Mouse (Mus musculus) lung, postnatal 25 days (tissue): ENCODE data around the gene Ifna12.
"Not testable (repeated sequence)": the region's sequence is repeated elsewhere in the genome, so short reads cannot be mapped to it uniquely, and the experiment has no call there.

Experiments used
- DNase-seq: peaks from one replicate; pipeline ENCODE4 v3.0.0; 2022; ENCODE audit warnings: low spot score

Gene Ifna12

DNA sequence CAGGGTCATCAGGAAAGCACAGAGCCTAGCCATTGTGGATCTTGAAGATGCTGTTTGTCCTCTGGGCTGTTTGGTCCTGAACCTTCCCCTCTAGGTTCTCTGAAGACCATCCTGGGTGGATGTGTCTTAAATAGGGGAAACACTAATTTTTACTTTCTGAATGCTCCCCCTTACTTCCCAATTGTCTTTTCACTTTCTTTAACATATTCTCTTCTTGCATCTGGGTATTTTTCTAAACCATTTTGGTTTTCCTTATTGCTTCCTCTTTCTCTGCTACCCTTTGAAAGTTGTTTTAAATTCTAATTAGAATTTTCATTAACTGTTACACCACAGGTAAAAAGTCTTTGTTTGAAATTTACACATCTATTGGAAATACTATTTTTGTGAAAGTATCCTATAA, at the start of gene Ifna12:
Gene Ifna12, minus strand, starts transcription at position 101 of the 400 bp plus-strand sequence.
- no peak for DNase-seq

DNA sequence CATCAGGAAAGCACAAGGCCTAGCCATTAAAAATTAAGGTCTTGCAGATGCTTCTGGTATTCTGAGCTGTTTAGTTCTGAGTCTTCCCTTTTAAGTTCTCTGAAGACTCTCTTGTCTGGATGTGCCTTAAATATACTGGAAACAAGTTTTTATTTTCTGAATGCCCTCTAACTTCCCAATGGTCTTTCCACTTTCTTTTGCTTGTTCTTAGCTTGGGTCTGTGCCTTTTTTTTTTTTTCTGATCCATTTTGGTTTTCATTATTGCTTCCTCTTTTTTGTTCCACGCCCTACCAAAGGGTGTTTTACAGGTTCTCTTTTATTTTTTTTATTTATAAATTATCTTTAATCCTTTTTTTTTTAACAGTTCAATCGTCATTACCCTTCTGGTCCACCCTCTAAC, 41.2 kb upstream of the Ifna12 start, which contains the start of gene Ifna13:
Gene Ifna13, minus strand, starts transcription at position 101 of the 400 bp plus-strand sequence.
- no peak for DNase-seq

DNA sequence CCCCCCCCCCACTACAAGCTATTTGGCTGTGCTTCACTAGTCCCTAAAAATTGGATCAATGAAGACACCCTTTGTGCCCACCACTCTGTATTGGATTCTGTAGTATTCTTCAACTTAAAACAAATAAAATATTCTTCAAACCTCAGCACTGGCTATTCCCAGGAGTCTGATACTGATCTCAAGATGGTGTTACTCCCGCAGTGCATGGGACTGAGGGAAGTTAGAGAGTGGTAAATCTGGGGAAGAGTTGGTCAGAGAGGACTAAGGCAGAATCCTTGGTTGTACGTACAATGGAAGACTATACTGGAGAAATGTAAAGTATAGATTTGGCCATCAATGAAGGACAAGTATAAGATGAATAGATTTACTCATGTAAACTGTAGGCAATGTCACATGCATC, 39.4 kb upstream of the Ifna12 start:
- no peak for DNase-seq

DNA sequence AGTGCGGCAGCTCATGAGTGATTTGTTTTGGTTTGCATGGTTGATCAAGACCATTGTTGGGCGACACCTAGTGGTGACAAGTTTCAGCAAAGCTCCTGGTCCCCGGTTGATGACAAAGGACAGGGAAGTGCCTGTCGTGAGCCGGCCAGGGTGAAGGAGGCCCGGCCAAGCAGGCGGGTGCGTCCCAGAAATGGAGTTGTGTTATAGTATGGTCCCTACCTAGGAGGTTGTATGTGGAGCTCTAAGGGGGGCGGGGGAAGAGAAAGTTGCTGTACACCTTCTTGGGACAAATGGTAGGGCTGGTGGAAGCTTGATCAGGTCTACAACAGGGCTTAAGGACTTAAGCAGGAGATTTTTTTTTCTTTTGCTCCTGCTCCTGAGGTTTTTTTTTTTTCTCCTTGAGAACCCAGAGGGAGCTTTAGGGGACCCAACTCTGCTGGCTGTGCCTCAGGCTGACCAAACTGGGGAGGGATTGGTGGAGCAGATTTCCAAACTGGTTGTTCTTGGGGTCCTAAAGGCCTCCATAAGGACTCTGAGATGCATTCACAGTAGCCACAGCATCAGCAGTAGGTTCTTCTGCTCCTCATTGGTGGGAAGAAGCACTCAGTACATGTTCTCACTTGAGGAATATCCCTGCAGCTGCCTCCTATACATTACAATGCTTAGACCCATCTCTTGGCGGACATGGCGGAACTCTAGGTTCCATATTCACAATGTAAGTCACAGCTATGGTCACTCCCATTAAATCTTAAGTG, 38.1 kb upstream of the Ifna12 start:
- DNase-seq: peak; percentile 93

DNA sequence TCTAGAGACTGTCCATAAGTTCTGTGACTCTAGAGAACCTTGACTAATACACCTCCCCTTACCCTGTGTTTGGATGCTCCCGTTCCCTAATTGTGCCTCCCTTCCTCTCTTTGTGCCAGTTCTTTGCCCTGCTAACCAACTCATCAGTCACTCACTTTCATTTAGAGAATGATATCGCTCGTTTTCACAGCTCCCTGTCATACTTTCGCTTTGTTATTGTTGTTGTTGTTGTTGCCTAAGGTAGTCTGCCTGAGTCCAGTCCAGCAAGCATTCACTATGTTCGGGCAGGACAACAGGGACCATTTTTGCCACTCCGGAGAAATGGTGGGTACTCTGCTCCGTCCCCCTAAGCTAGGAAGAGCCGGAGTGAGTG, 37.5 kb upstream of the Ifna12 start:
- DNase-seq: no peak

DNA sequence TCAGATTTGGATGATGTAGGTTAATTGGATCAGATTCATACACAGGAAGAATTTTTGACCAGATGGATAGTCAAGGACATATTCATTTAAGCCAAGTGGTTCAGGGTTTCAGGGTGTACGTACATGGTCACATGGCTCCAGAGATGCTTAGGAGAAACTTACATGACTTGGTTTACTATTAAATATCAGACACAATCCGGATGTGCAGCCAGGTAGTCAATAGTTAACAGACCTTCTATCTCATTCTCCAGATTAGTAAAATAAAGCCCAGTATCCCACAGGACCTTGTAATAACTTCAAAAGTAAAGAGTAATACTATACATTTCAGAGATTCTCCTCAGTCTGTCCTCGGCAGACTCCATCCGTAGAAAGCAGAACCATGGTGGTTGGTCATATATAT, 31.1 kb upstream of the Ifna12 start, which contains the start of gene C87499:
Gene C87499, minus strand, starts transcription at position 101 of the 400 bp plus-strand sequence.
- no peak for DNase-seq

DNA sequence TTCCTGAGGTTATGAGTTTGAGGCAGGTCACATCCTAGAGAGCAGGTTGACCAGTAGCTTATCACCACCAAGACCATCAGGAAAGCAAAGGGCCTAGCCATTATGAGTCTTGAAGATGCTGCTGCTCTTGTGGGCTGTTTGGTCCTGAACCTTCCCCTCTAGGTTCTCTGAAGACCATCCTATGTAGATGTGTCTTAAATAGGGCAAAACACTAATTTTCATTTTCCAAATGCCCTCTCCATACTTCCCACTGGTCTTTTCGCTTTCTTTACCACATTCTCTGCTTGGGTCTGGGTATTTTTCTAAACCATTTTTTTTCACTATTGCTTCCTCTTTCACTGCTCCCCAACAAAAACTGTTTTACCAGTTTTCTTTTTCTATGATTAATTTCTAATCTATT, 10.9 kb downstream of the Ifna12 start, which contains the start of gene Ifna9:
Gene Ifna9, minus strand, starts transcription at position 101 of the 400 bp plus-strand sequence.
- DNase-seq: no peak

DNA sequence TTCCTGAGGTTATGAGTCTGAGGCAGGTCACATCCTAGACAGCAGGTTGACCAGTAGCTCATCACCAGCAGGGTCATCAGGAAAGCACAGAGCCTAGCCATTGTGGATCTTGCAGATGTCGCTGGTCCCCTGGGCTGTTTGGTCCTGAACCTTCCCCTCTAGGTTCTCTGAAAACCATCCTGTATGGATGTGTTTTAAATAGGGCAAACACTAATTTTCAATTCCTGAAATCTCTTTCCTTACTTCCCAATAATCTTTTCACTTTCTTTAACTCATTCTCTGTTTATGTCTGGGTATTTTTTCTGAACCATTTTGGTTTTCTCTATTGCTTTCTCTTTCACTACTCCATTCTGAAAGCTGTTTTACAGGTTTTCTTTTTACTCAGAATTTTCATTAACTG, 31.5 kb downstream of the Ifna12 start, which contains the start of gene Ifna14:
Gene Ifna14, minus strand, starts transcription at position 101 of the 400 bp plus-strand sequence.
- DNase-seq: no peak

DNA sequence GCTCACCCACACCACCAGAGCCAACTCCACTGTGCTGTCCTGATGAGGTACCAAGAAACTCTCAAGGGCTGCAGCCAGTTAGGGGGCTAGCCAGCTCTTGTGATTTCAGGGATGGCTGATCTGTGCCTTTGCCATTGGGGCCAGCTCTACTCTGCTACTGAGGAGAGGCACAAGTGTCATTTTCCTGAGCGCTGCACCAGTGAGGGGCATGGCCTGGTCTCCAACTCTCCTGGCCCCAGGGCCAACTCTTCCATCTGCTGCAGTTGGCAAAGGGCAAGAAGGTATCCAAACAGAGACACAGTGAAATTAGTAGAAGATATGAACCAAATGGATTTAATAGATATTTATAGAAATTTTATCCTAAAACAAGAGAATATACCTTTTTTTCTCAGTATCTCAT, 41.4 kb downstream of the Ifna12 start:
- no peak for DNase-seq

DNA sequence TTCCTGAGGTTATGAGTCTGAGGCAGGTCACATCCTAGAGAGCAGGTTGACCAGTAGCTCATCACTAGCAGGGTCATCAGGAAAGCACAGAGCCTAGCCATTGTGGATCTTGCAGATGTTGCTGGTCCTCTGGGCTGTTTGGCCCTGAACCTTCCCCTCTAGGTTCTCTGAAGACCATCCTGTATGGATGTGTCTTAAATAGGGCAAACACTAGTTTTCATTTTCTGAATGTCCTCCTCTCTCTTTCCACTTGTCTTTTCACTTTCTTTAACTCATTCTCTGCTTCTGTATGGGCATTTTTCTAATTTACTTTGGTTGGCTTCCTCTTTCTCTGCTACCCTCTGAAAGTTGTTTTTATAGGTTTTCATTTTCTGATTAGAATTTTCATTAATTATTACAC, 45.0 kb downstream of the Ifna12 start, which contains the start of gene Ifna15:
Gene Ifna15, minus strand, starts transcription at position 101 of the 400 bp plus-strand sequence.
- not testable (repeated sequence) for DNase-seq
